Mouse (Mus musculus) thymus, postnatal 4 days (tissue): Measurements from ENCODE around the gene Parvb.
A peak's percentile ranks its signal among the peaks of the same experiment; 100 is the strongest.
"Not testable (repeated sequence)": the region's sequence is repeated elsewhere in the genome, so short reads cannot be mapped to it uniquely, and the experiment has no call there.

Source experiments
- DNase-seq: peaks from one replicate; pipeline ENCODE4 v3.0.0; 2021

The Parvb gene

GRCm38 (mm10) chr15:84258602-84259355 is 26.9 kb downstream of the Parvb start:
- DNase-seq = no peak

- DNase-seq = peak; percentile 88
These were observed 28.4 kb downstream of the Parvb start for GRCm38 (mm10) chr15:84260123-84260822.

GRCm38 (mm10) chr15:84262630-84263029 is 30.8 kb downstream of the Parvb start:
- no peak for DNase-seq

GRCm38 (mm10) chr15:84263573-84263972 is 31.7 kb downstream of the Parvb start:
- DNase-seq = no peak

GRCm38 (mm10) chr15:84265141-84265540 is 33.3 kb downstream of the Parvb start:
- no peak for DNase-seq

- DNase-seq = no peak
These were observed 34.4 kb downstream of the Parvb start for GRCm38 (mm10) chr15:84266290-84266689.

GRCm38 (mm10) chr15:84267720-84268260 is 35.9 kb downstream of the Parvb start:
- DNase-seq = no peak

- no peak for DNase-seq
These were observed 37.3 kb downstream of the Parvb start for GRCm38 (mm10) chr15:84269107-84269633.

- DNase-seq = no peak
These were observed 38.2 kb downstream of the Parvb start for GRCm38 (mm10) chr15:84270032-84270431.

GRCm38 (mm10) chr15:84270463-84270862 is 38.6 kb downstream of the Parvb start:
- DNase-seq = no peak

- no peak for DNase-seq
These were observed 44.2 kb downstream of the Parvb start for GRCm38 (mm10) chr15:84276066-84276465.

GRCm38 (mm10) chr15:84278091-84278490 is 46.2 kb downstream of the Parvb start:
- no peak for DNase-seq

GRCm38 (mm10) chr15:84278656-84279055 is 46.8 kb downstream of the Parvb start:
- no peak for DNase-seq

GRCm38 (mm10) chr15:84280309-84280708 is 48.5 kb downstream of the Parvb start:
- no peak for DNase-seq

GRCm38 (mm10) chr15:84280712-84281347 is 49.0 kb downstream of the Parvb start:
- DNase-seq = no peak

- no peak for DNase-seq
These were observed 50.6 kb downstream of the Parvb start for GRCm38 (mm10) chr15:84282206-84283085.

GRCm38 (mm10) chr15:84284059-84284458 is 52.2 kb downstream of the Parvb start:
- DNase-seq = peak; percentile 84

- DNase-seq = no peak
These were observed 53.6 kb downstream of the Parvb start for GRCm38 (mm10) chr15:84285453-84285852.

GRCm38 (mm10) chr15:84288953-84289352 is 57.1 kb downstream of the Parvb start:
- DNase-seq = not testable (repeated sequence)

- DNase-seq = no peak
These were observed 59.3 kb downstream of the Parvb start for GRCm38 (mm10) chr15:84291097-84291496.

GRCm38 (mm10) chr15:84293590-84293989 is 61.7 kb downstream of the Parvb start:
- DNase-seq = no peak

GRCm38 (mm10) chr15:84294391-84294790 is 62.5 kb downstream of the Parvb start:
- DNase-seq = no peak
